Mouse (Mus musculus) liver, embryonic 18 days (tissue): ENCODE results near the gene Car7. TPM values are rescaled to one million over a fixed set of nuclear protein-coding genes. Genes with fewer than 3 reads are reported as not detected.

Source experiments
- polyA plus RNA-seq: library from polyadenylated mRNA; depleted of rRNA; stranded (reverse); fragments of >200 nt; gene quantifications from 2 replicates; pipeline ENCODE4 v1.2.3, GENCODE M21; 2012; rRNA removed

Gene Car7
- polyA plus RNA-seq: 0.59 and 0.81 TPM in 2 replicates

GRCm38 (mm10) chr8:104533971-104534778, at the start of gene Car7, which contains the start of gene Nae1:
Gene Car7, plus strand, starts transcription at chr8:104534689.
Gene Nae1, minus strand, starts transcription at chr8:104534637.

GRCm38 (mm10) chr8:104509061-104510006, 25.2 kb upstream of the Car7 start, which contains the start of gene Terb1:
Gene Terb1, minus strand, starts transcription at chr8:104509910.

GRCm38 (mm10) chr8:104591133-104591834, 56.8 kb downstream of the Car7 start, which contains the start of gene Pdp2:
Gene Pdp2, plus strand, starts transcription at chr8:104591451.

Other genes with a start within 250 kb of the Car7 start
- not detected in 2 replicates for gene Cmtm2a, start 241.5 kb upstream of the Car7 start, polyA plus RNA-seq
- not detected in 2 replicates for gene Gm45711, start 224.6 kb upstream of the Car7 start, polyA plus RNA-seq
- not detected in 2 replicates for gene Cmtm1, start 224.5 kb upstream of the Car7 start, polyA plus RNA-seq
- gene Gm11020, start 213.1 kb upstream of the Car7 start, polyA plus RNA-seq: not detected in 2 replicates
- gene Cmtm2b, start 212.5 kb upstream of the Car7 start, polyA plus RNA-seq: not detected in 2 replicates
- gene Cmtm3, start 195.3 kb upstream of the Car7 start, polyA plus RNA-seq: 20.7 and 22.6 TPM in 2 replicates
- gene Cmtm4, start 138.9 kb upstream of the Car7 start, polyA plus RNA-seq: 3.2 and 3.5 TPM in 2 replicates
- 10.1 and 10.7 TPM in 2 replicates for gene Dync1li2, start 91.6 kb upstream of the Car7 start, polyA plus RNA-seq
- gene Terb1, start 24.8 kb upstream of the Car7 start, polyA plus RNA-seq: 0.01 and 0.02 TPM in 2 replicates
- 17.4 and 19.2 TPM in 2 replicates for gene Nae1, start 52 bp upstream of the Car7 start, polyA plus RNA-seq
- gene Pdp2, start 56.8 kb downstream of the Car7 start, polyA plus RNA-seq: 2.7 and 2.8 TPM in 2 replicates
- gene Cdh16, start 89.7 kb downstream of the Car7 start, polyA plus RNA-seq: 0.08 and 0.09 TPM in 2 replicates
- 0.36 and 0.55 TPM in 2 replicates for gene Rrad, start 96.6 kb downstream of the Car7 start, polyA plus RNA-seq
- gene Ciao2b, start 107.3 kb downstream of the Car7 start, polyA plus RNA-seq: 32.0 and 34.6 TPM in 2 replicates
- 101 and 104 TPM in 2 replicates for gene Ces2a, start 199.3 kb downstream of the Car7 start, polyA plus RNA-seq